Mouse (Mus musculus) MEL (cell line): Measurements from ENCODE around the gene Padi4. TPM values are rescaled to one million over a fixed set of nuclear protein-coding genes. Genes with fewer than 3 reads are reported as not detected.

Experiments used
- DNase-seq: peaks from one replicate; pipeline ENCODE4 v3.0.0; 2011; ENCODE audit warnings: low read depth, low spot score
- H3K27ac ChIP-seq: 2 replicates; pipeline ENCODE4 v1.5.1; 2012; ENCODE audit warnings: low read depth, mild to moderate bottlenecking, control low read depth, low read length, moderate library complexity; ENCODE audit not compliant: control insufficient read depth
- H3K27me3 ChIP-seq, 2 experiments: fragments of 150-350 bp in 1 of 2; sonication (generic) in 1 of 2; 2 replicates each; pipeline ENCODE4 v1.6.1; 2012; ENCODE audit warnings: low read length in 2 of 2, mild to moderate bottlenecking in 2 of 2, improper control_type of control experiment in 1 of 2, moderate library complexity in 1 of 2; ENCODE audit not compliant: insufficient read depth in 2 of 2, control insufficient read depth in 1 of 2
- H3K36me3 ChIP-seq, 2 experiments: 2 replicates each; pipeline ENCODE4 v1.6.1; 2012 to 2014; ENCODE audit warnings: low read length in 2 of 2, improper control_type of control experiment in 1 of 2, inconsistent platforms in 1 of 2, mild to moderate bottlenecking in 1 of 2; ENCODE audit not compliant: insufficient read depth in 2 of 2, control insufficient read depth in 1 of 2
- H3K4me1 ChIP-seq, 2 experiments: fragments of 150-350 bp in 1 of 2; sonication (generic) in 1 of 2; 2 replicates each; pipeline ENCODE4 v1.6.1; 2012; ENCODE audit warnings: low read length in 2 of 2, improper control_type of control experiment in 1 of 2, mild to moderate bottlenecking in 1 of 2; ENCODE audit not compliant: insufficient read depth in 2 of 2, control insufficient read depth in 1 of 2
- H3K4me3 ChIP-seq, 2 experiments: fragments of 150-350 bp in 1 of 2; sonication (generic) in 1 of 2; 2 replicates each; pipeline ENCODE4 v1.5.1; 2012; ENCODE audit warnings: low read depth in 2 of 2, low read length in 2 of 2, mild to moderate bottlenecking in 2 of 2, moderate library complexity in 2 of 2, control low read depth in 1 of 2, improper control_type of control experiment in 1 of 2; ENCODE audit not compliant: control insufficient read depth in 1 of 2, insufficient read depth in 1 of 2
- H3K79me2 ChIP-seq: 2 replicates; pipeline ENCODE4 v1.6.1; 2012; ENCODE audit warnings: mild to moderate bottlenecking, low read length, moderate library complexity; ENCODE audit not compliant: control insufficient read depth, poor library complexity, insufficient read depth
- H3K9ac ChIP-seq: 2 replicates; pipeline ENCODE4 v1.6.1; 2012; ENCODE audit warnings: low read depth, mild to moderate bottlenecking, control low read depth, low read length, moderate library complexity; ENCODE audit not compliant: control insufficient read depth, poor library complexity, severe bottlenecking
- H3K9me3 ChIP-seq: fragments of 150-350 bp; sonication (generic); replicated peaks from 2 replicates; pipeline ENCODE4 v1.6.1; 2012; ENCODE audit warnings: mild to moderate bottlenecking, low read length, improper control_type of control experiment, moderate library complexity; ENCODE audit not compliant: insufficient read depth
- BHLHE40 ChIP-seq: IDR thresholded peaks from 2 replicates; pipeline ENCODE4 v1.6.1; 2012; ENCODE audit warnings: low read depth, mild to moderate bottlenecking, inconsistent platforms, low read length, improper control_type of control experiment, borderline replicate concordance
- CHD1 ChIP-seq: IDR thresholded peaks from 2 replicates; pipeline ENCODE4 v1.6.1; 2012; ENCODE audit warnings: low read depth, mild to moderate bottlenecking, inconsistent platforms, low read length, improper control_type of control experiment
- CHD2 ChIP-seq: IDR thresholded peaks from 2 replicates; pipeline ENCODE4 v1.6.1; 2011; ENCODE audit warnings: low read length, improper control_type of control experiment
- CTCF ChIP-seq, 3 experiments: IDR thresholded peaks in 2 of 3; conservative IDR thresholded peaks in 1 of 3; 2 replicates each; pipeline ENCODE4 v1.5.1; 2011 to 2012; ENCODE audit warnings: low read length in 3 of 3, low read depth in 2 of 3, mild to moderate bottlenecking in 2 of 3, improper control_type of control experiment in 1 of 3, inconsistent platforms in 1 of 3, mixed read lengths in 1 of 3, moderate library complexity in 1 of 3; ENCODE audit not compliant: control insufficient read depth in 1 of 3, insufficient read depth in 1 of 3, poor library complexity in 1 of 3, severe bottlenecking in 1 of 3
- E2F4 ChIP-seq: IDR thresholded peaks from 2 replicates; pipeline ENCODE4 v1.6.1; 2011; ENCODE audit warnings: low read depth, low read length, improper control_type of control experiment, borderline replicate concordance
- ELF1 ChIP-seq: IDR thresholded peaks from 2 replicates; pipeline ENCODE4 v1.6.1; 2014; ENCODE audit warnings: low read depth, mild to moderate bottlenecking, inconsistent platforms, low read length, improper control_type of control experiment, moderate library complexity
- EP300 ChIP-seq, 2 experiments: IDR thresholded peaks; 2 replicates each; pipeline ENCODE4 v1.6.1; 2011; ENCODE audit warnings: improper control_type of control experiment in 2 of 2, low read length in 2 of 2, low read depth in 1 of 2, mild to moderate bottlenecking in 1 of 2
- ETS1 ChIP-seq: IDR thresholded peaks from 2 replicates; pipeline ENCODE4 v1.6.1; 2012; ENCODE audit warnings: low read depth, mild to moderate bottlenecking, inconsistent platforms, low read length, improper control_type of control experiment, moderate library complexity
- GATA1 ChIP-seq: IDR thresholded peaks from 2 replicates; pipeline ENCODE4 v1.6.1; 2011; ENCODE audit warnings: low read depth, low read length, improper control_type of control experiment
- HCFC1 ChIP-seq: IDR thresholded peaks from 2 replicates; pipeline ENCODE4 v1.6.1; 2012; ENCODE audit warnings: low read depth, mild to moderate bottlenecking, inconsistent platforms, low read length, improper control_type of control experiment, moderate library complexity
- JUND ChIP-seq: IDR thresholded peaks from 2 replicates; pipeline ENCODE4 v1.6.1; 2011; ENCODE audit warnings: low read depth, mild to moderate bottlenecking, improper control_type of control experiment, low read length
- KAT2A ChIP-seq: conservative IDR thresholded peaks from 2 replicates; pipeline ENCODE4 v1.6.1; 2012; ENCODE audit warnings: low read depth, low read length, improper control_type of control experiment, inconsistent platforms
- MAX ChIP-seq: IDR thresholded peaks from 2 replicates; pipeline ENCODE4 v1.6.1; 2011; ENCODE audit warnings: low read length, improper control_type of control experiment
- MAZ ChIP-seq: IDR thresholded peaks from 2 replicates; pipeline ENCODE4 v1.6.1; 2012; ENCODE audit warnings: low read depth, mild to moderate bottlenecking, inconsistent platforms, low read length, improper control_type of control experiment
- MEF2A ChIP-seq: IDR thresholded peaks from 2 replicates; pipeline ENCODE4 v1.6.1; 2014; ENCODE audit warnings: low read depth, mild to moderate bottlenecking, inconsistent platforms, low read length, improper control_type of control experiment; ENCODE audit not compliant: poor library complexity, insufficient replicate concordance, severe bottlenecking; ENCODE audit errors: extremely low read depth
- MXI1 ChIP-seq: IDR thresholded peaks from 2 replicates; pipeline ENCODE4 v1.6.1; 2011; ENCODE audit warnings: mild to moderate bottlenecking, low read depth, low read length, improper control_type of control experiment
- MYB ChIP-seq: IDR thresholded peaks from 2 replicates; pipeline ENCODE4 v1.6.1; 2011; ENCODE audit warnings: mild to moderate bottlenecking, low read depth, low read length, improper control_type of control experiment
- MYC ChIP-seq: IDR thresholded peaks from 2 replicates; pipeline ENCODE4 v1.6.1; 2011; ENCODE audit warnings: low read depth, mild to moderate bottlenecking, low read length, improper control_type of control experiment, moderate library complexity
- NELFE ChIP-seq: IDR thresholded peaks from 2 replicates; pipeline ENCODE4 v1.6.1; 2011; ENCODE audit warnings: low read depth, low read length, improper control_type of control experiment
- NRF1 ChIP-seq: IDR thresholded peaks from 2 replicates; pipeline ENCODE4 v1.6.1; 2014; ENCODE audit warnings: low read depth, mild to moderate bottlenecking, inconsistent platforms, low read length, improper control_type of control experiment, moderate library complexity; ENCODE audit not compliant: poor library complexity, insufficient read depth, severe bottlenecking
- POLR2AphosphoS5 ChIP-seq: IDR thresholded peaks from 2 replicates; pipeline ENCODE4 v1.6.1; 2012; ENCODE audit warnings: low read depth, borderline replicate concordance, mild to moderate bottlenecking, inconsistent platforms, low read length, moderate library complexity, mixed read lengths
- TAL1 ChIP-seq: IDR thresholded peaks from 2 replicates; pipeline ENCODE4 v1.6.1; 2012; ENCODE audit warnings: mild to moderate bottlenecking, inconsistent platforms, low read length, moderate library complexity, mixed read lengths
- TCF12 ChIP-seq: IDR thresholded peaks from 2 replicates; pipeline ENCODE4 v1.6.1; 2014; ENCODE audit warnings: low read depth, mild to moderate bottlenecking, inconsistent platforms, low read length, improper control_type of control experiment, moderate library complexity
- UBTF ChIP-seq: IDR thresholded peaks from 2 replicates; pipeline ENCODE4 v1.6.1; 2012; ENCODE audit warnings: low read depth, mild to moderate bottlenecking, inconsistent platforms, low read length, improper control_type of control experiment, moderate library complexity, borderline replicate concordance; ENCODE audit not compliant: insufficient read depth
- USF1 ChIP-seq: IDR thresholded peaks from 2 replicates; pipeline ENCODE4 v1.6.1; 2014; ENCODE audit warnings: low read depth, mild to moderate bottlenecking, inconsistent platforms, low read length, improper control_type of control experiment, moderate library complexity
- USF2 ChIP-seq, 2 experiments: IDR thresholded peaks; 2 replicates each; pipeline ENCODE4 v1.6.1; 2011 to 2012; ENCODE audit warnings: improper control_type of control experiment in 2 of 2, low read length in 2 of 2, borderline replicate concordance in 1 of 2, inconsistent platforms in 1 of 2, low read depth in 1 of 2, mild to moderate bottlenecking in 1 of 2; ENCODE audit not compliant: insufficient read depth in 1 of 2
- ZC3H11A ChIP-seq: IDR thresholded peaks from 2 replicates; pipeline ENCODE4 v1.6.1; 2012; ENCODE audit warnings: low read depth, mild to moderate bottlenecking, inconsistent platforms, low read length, improper control_type of control experiment
- ZKSCAN1 ChIP-seq: IDR thresholded peaks from 2 replicates; pipeline ENCODE4 v1.6.1; 2012; ENCODE audit warnings: low read depth, mild to moderate bottlenecking, inconsistent platforms, low read length, improper control_type of control experiment, moderate library complexity
- ZMIZ1 ChIP-seq: IDR thresholded peaks from 2 replicates; pipeline ENCODE4 v1.6.1; 2012; ENCODE audit warnings: low read depth, mild to moderate bottlenecking, inconsistent platforms, low read length, improper control_type of control experiment, moderate library complexity
- polyA plus RNA-seq, 2 experiments: library from polyadenylated mRNA; stranded (reverse) in 1 of 2; unstranded in 1 of 2; fragments of >175 nt in 1 of 2; fragments of >200 nt in 1 of 2; gene quantifications; 2 replicates each; pipeline versions ENCODE4 v1.2.1 to v1.2.4; 2012; ENCODE audit warnings: low replicate concordance in 2 of 2, low read depth in 1 of 2; ENCODE audit not compliant: insufficient read length in 2 of 2, insufficient read depth in 1 of 2, missing spikeins in 1 of 2
- total RNA-seq: library from RNA; depleted of rRNA; stranded (reverse); fragments of 300-350 nt; gene quantifications from 2 replicates; pipeline ENCODE4 v1.2.3, GENCODE M21; 2012

Padi4 gene
- total and polyA plus RNA-seq, 3 experiments, result not detected

- TF ChIP-seq NRF1 (peak; percentile 23; the same call in 1 of the 2 replicates), USF2 (IDR thresholded peaks at IDR 0.05; ENCODE audit: borderline replicate concordance in 1 of 2, insufficient read depth in 1 of 2, low read depth in 1 of 2, low read length in 2 of 2) (no peak), NELFE (0 out of 2 replicates have a peak, but pooled peaks have one; percentile 46), ZKSCAN1 (no peak), UBTF (peak; percentile 41; the same call in 1 of the 2 replicates), CHD2 (no peak), MYB (no peak)
- TF ChIP-seq, all 39 proteins: peak for 13
These were observed 72.9 kb downstream of the Padi4 start (continued) for GRCm38 (mm10) chr4:140701049-140701715.

- no peaks in the 10 kb centered on the region for H3K9me3 ChIP-seq
- peak within 1 kb of the TSS; percentile 91 for H3K9ac ChIP-seq
- H3K27me3 ChIP-seq, result no peaks in the 10 kb centered on the region
- DNase-seq, result peak; percentile 72
- peak within 1 kb of the TSS; percentile 99 for H3K27ac ChIP-seq
- peak within 1 kb of the TSS; percentile 70 to 91 for H3K4me3 ChIP-seq
- peaks cover 6 to 30% of the 10 kb centered on the region in 2 experiments; a peak in 3 of 4 replicates for H3K4me1 ChIP-seq
- H3K79me2 ChIP-seq, result peaks cover 51% of the 10 kb centered on the region
- peaks cover 4 to 35% of the 10 kb centered on the region in 2 experiments for H3K36me3 ChIP-seq
- TF ChIP-seq TAL1, result no peak
- peak; percentile 26; the same call in 1 of the 2 replicates for TF ChIP-seq TCF12
- TF ChIP-seq USF1, result peak; percentile 39; the same call in 1 of the 2 replicates
- TF ChIP-seq MYC, result peak; percentile 71
- no peak for TF ChIP-seq ZC3H11A
- 0 out of 4 replicates have a peak, but pooled peaks of 1 of the 2 experiments have one; percentile 41 for TF ChIP-seq EP300 (IDR thresholded peaks at IDR 0.05; ENCODE audit: low read depth in 1 of 2, low read length in 2 of 2)
- TF ChIP-seq NRF1, result no peak
- TF ChIP-seq CHD2, result no peak
- TF ChIP-seq ETS1, result 0 out of 2 replicates have a peak, but pooled peaks have one; percentile 13
- peak; percentile 77 for TF ChIP-seq MAX
- TF ChIP-seq KAT2A, result no peak
- no peak for TF ChIP-seq UBTF
- no peak for TF ChIP-seq USF2 (IDR thresholded peaks at IDR 0.05; ENCODE audit: borderline replicate concordance in 1 of 2, insufficient read depth in 1 of 2, low read depth in 1 of 2, low read length in 2 of 2)
- no peak for TF ChIP-seq POLR2AphosphoS5
- no peak for TF ChIP-seq CTCF (IDR thresholded peaks at IDR 0.05 in 2 of 3, conservative IDR thresholded peaks at IDR 0.05 in 1 of 3; ENCODE audit: control insufficient read depth in 1 of 3, insufficient read depth in 1 of 3, low read depth in 2 of 3, low read length in 3 of 3, poor library complexity in 1 of 3, severe bottlenecking in 1 of 3)
- no peak for TF ChIP-seq ZMIZ1
- no peak for TF ChIP-seq MYB
- no peak for TF ChIP-seq GATA1
- TF ChIP-seq MXI1, result no peak; the same call in none of the 2 replicates
- peak; percentile 49; the same call in 1 of the 2 replicates for TF ChIP-seq JUND
- TF ChIP-seq MAZ, result no peak; the same call in none of the 2 replicates
- TF ChIP-seq HCFC1, result no peak
- TF ChIP-seq MEF2A, result no peak
- no peak for TF ChIP-seq BHLHE40
- peak; percentile 94 for TF ChIP-seq CHD1
- 0 out of 2 replicates have a peak, but pooled peaks have one; percentile 26 for TF ChIP-seq ELF1
- no peak for TF ChIP-seq E2F4
These were observed 73.6 kb downstream of the Padi4 start, which contains the start of gene Rcc2 for GRCm38 (mm10) chr4:140700269-140701018. Rcc2 (plus strand) TSS chr4:140700541.
